Mouse (Mus musculus): ENCODE measurements at regions not wholly inside any gene's neighbourhood (a gene's known extent, or its start where the extent isn't known, plus 50 kb on each side); places are given as distances from the start of the nearest gene placed in this dataset.

- Histone ChIP-seq H3K9me3 (replicated peaks) (no peaks in the 10 kb centered on the region), H3K4me1 (replicated peaks) (no peaks in the 10 kb centered on the region), H3K9ac (no peak overlapping the region), H3K36me3 (replicated peaks) (no peaks in the 10 kb centered on the region), H3K4me2 (no peak overlapping the region), H3K27ac (replicated peaks) (no peak overlapping the region), H3K4me3 (replicated peaks) (no peak overlapping the region), H3K27me3 (no peaks in the 10 kb centered on the region)
- 20% methylated on average over 1 of the region's 1 CpGs for WGBS (ENCODE audit: insufficient replicate concordance)
- no peak for ATAC-seq (ENCODE audit: insufficient read depth)
Observed at GRCm38 (mm10) chr13:110450526-110450925, 55.7 kb downstream of the Plk2 start.

GRCm38 (mm10) chr13:110452009-110452525, 57.2 kb downstream of the Plk2 start:
- no peak overlapping the region for H3K27ac ChIP-seq (replicated peaks)
- no peaks in the 10 kb centered on the region for H3K36me3 ChIP-seq (replicated peaks)
- H3K9me3 ChIP-seq (replicated peaks): no peaks in the 10 kb centered on the region
- 57% methylated on average over 6 of the region's 6 CpGs for WGBS (ENCODE audit: insufficient replicate concordance)
- no peak overlapping the region for H3K9ac ChIP-seq
- no peaks in the 10 kb centered on the region for H3K4me1 ChIP-seq (replicated peaks)
- no peak overlapping the region for H3K4me3 ChIP-seq (replicated peaks)
- H3K27me3 ChIP-seq: no peaks in the 10 kb centered on the region
- H3K4me2 ChIP-seq: no peak overlapping the region
- ATAC-seq (ENCODE audit: insufficient read depth): no peak

GRCm38 (mm10) chr13:110455085-110455484, 60.2 kb downstream of the Plk2 start:
- Histone ChIP-seq H3K9ac (no peak overlapping the region), H3K4me1 (replicated peaks) (no peaks in the 10 kb centered on the region), H3K4me3 (replicated peaks) (no peak overlapping the region), H3K9me3 (replicated peaks) (no peaks in the 10 kb centered on the region), H3K4me2 (no peak overlapping the region), H3K36me3 (replicated peaks) (no peaks in the 10 kb centered on the region), H3K27me3 (no peaks in the 10 kb centered on the region), H3K27ac (replicated peaks) (no peak overlapping the region)
- no peak for ATAC-seq (ENCODE audit: insufficient read depth)
- WGBS (ENCODE audit: insufficient replicate concordance): 52% methylated on average over 4 of the region's 4 CpGs

GRCm38 (mm10) chr13:110455569-110456196, 60.8 kb downstream of the Plk2 start:
- H3K4me2 ChIP-seq: no peak overlapping the region
- no peaks in the 10 kb centered on the region for H3K36me3 ChIP-seq (replicated peaks)
- no peaks in the 10 kb centered on the region for H3K9me3 ChIP-seq (replicated peaks)
- H3K4me1 ChIP-seq (replicated peaks): no peaks in the 10 kb centered on the region
- ATAC-seq (ENCODE audit: insufficient read depth): no peak
- H3K27me3 ChIP-seq: no peaks in the 10 kb centered on the region
- no peak overlapping the region for H3K9ac ChIP-seq
- no peak overlapping the region for H3K27ac ChIP-seq (replicated peaks)
- WGBS (ENCODE audit: insufficient replicate concordance): 61% methylated on average over 5 of the region's 5 CpGs
- no peak overlapping the region for H3K4me3 ChIP-seq (replicated peaks)

GRCm38 (mm10) chr13:110458701-110459100, 63.9 kb downstream of the Plk2 start:
- Histone ChIP-seq H3K4me3 (replicated peaks) (no peak overlapping the region), H3K27ac (replicated peaks) (no peak overlapping the region), H3K9ac (no peak overlapping the region), H3K27me3 (no peaks in the 10 kb centered on the region), H3K36me3 (replicated peaks) (no peaks in the 10 kb centered on the region), H3K4me1 (replicated peaks) (no peaks in the 10 kb centered on the region), H3K9me3 (replicated peaks) (no peaks in the 10 kb centered on the region), H3K4me2 (no peak overlapping the region)
- WGBS (ENCODE audit: insufficient replicate concordance): 68% methylated on average over 4 of the region's 4 CpGs
- no peak for ATAC-seq (ENCODE audit: insufficient read depth)

GRCm38 (mm10) chr13:110461581-110461980, 66.7 kb downstream of the Plk2 start:
- Histone ChIP-seq H3K27me3 (no peaks in the 10 kb centered on the region), H3K4me2 (no peak overlapping the region), H3K27ac (replicated peaks) (no peak overlapping the region), H3K9ac (no peak overlapping the region), H3K4me3 (replicated peaks) (no peak overlapping the region), H3K4me1 (replicated peaks) (no peaks in the 10 kb centered on the region), H3K9me3 (replicated peaks) (no peaks in the 10 kb centered on the region), H3K36me3 (replicated peaks) (no peaks in the 10 kb centered on the region)
- WGBS (ENCODE audit: insufficient replicate concordance): 62% methylated on average over 13 of the region's 13 CpGs
- no peak for ATAC-seq (ENCODE audit: insufficient read depth)

- WGBS (ENCODE audit: insufficient replicate concordance): 18% methylated on average over 4 of the region's 4 CpGs
- H3K4me3 ChIP-seq (replicated peaks): no peak overlapping the region
- H3K4me1 ChIP-seq (replicated peaks): no peaks in the 10 kb centered on the region
- H3K27me3 ChIP-seq: no peaks in the 10 kb centered on the region
- no peak for ATAC-seq (ENCODE audit: insufficient read depth)
- H3K36me3 ChIP-seq (replicated peaks): no peaks in the 10 kb centered on the region
- no peak overlapping the region for H3K9ac ChIP-seq
- H3K27ac ChIP-seq (replicated peaks): no peak overlapping the region
- no peak overlapping the region for H3K4me2 ChIP-seq
- no peaks in the 10 kb centered on the region for H3K9me3 ChIP-seq (replicated peaks)
Observed at GRCm38 (mm10) chr13:110471526-110471925, 76.7 kb downstream of the Plk2 start.

GRCm38 (mm10) chr13:110477709-110478108, 82.9 kb downstream of the Plk2 start:
- no peak overlapping the region for H3K4me3 ChIP-seq (replicated peaks)

GRCm38 (mm10) chr13:110484358-110484940, 89.6 kb downstream of the Plk2 start:
- no peak overlapping the region for H3K4me2 ChIP-seq
- no peaks in the 10 kb centered on the region for H3K36me3 ChIP-seq (replicated peaks)
- no peak overlapping the region for H3K9ac ChIP-seq
- 72% methylated on average over 5 of the region's 6 CpGs for WGBS (ENCODE audit: insufficient replicate concordance)
- no peak for ATAC-seq (ENCODE audit: insufficient read depth)
- H3K27ac ChIP-seq (replicated peaks): no peak overlapping the region
- H3K4me1 ChIP-seq (replicated peaks): no peaks in the 10 kb centered on the region
- H3K4me3 ChIP-seq (replicated peaks): no peak overlapping the region
- no peaks in the 10 kb centered on the region for H3K27me3 ChIP-seq
- no peaks in the 10 kb centered on the region for H3K9me3 ChIP-seq (replicated peaks)

More at GRCm38 (mm10) chr13:110477709-110478108, 82.9 kb downstream of the Plk2 start:
- no peak overlapping the region for H3K9ac ChIP-seq
- no peaks in the 10 kb centered on the region for H3K36me3 ChIP-seq (replicated peaks)
- H3K27me3 ChIP-seq: no peaks in the 10 kb centered on the region
- no peak overlapping the region for H3K4me2 ChIP-seq
- 35% methylated on average over 5 of the region's 5 CpGs for WGBS (ENCODE audit: insufficient replicate concordance)
- no peaks in the 10 kb centered on the region for H3K4me1 ChIP-seq (replicated peaks)
- ATAC-seq (ENCODE audit: insufficient read depth): no peak
- no peak overlapping the region for H3K27ac ChIP-seq (replicated peaks)
- H3K9me3 ChIP-seq (replicated peaks): no peaks in the 10 kb centered on the region

GRCm38 (mm10) chr13:110485515-110485914, 90.7 kb downstream of the Plk2 start:
- Histone ChIP-seq H3K9me3 (replicated peaks) (no peaks in the 10 kb centered on the region), H3K4me1 (replicated peaks) (no peaks in the 10 kb centered on the region), H3K36me3 (replicated peaks) (no peaks in the 10 kb centered on the region), H3K27ac (replicated peaks) (no peak overlapping the region), H3K4me3 (replicated peaks) (no peak overlapping the region), H3K4me2 (no peak overlapping the region), H3K9ac (no peak overlapping the region), H3K27me3 (no peaks in the 10 kb centered on the region)
- WGBS (ENCODE audit: insufficient replicate concordance): 65% methylated on average over 1 of the region's 1 CpGs
- no peak for ATAC-seq (ENCODE audit: insufficient read depth)

GRCm38 (mm10) chr13:110490166-110490565, 95.3 kb downstream of the Plk2 start:
- WGBS (ENCODE audit: insufficient replicate concordance): 60% methylated on average over 2 of the region's 2 CpGs
- no peaks in the 10 kb centered on the region for H3K9me3 ChIP-seq (replicated peaks)
- H3K4me1 ChIP-seq (replicated peaks): no peaks in the 10 kb centered on the region
- no peak for ATAC-seq (ENCODE audit: insufficient read depth)
- H3K27me3 ChIP-seq: no peaks in the 10 kb centered on the region
- no peak overlapping the region for H3K4me2 ChIP-seq
- H3K36me3 ChIP-seq (replicated peaks): no peaks in the 10 kb centered on the region
- no peak overlapping the region for H3K4me3 ChIP-seq (replicated peaks)
- H3K9ac ChIP-seq: no peak overlapping the region
- H3K27ac ChIP-seq (replicated peaks): no peak overlapping the region
